Mouse (Mus musculus): ENCODE measurements at regions not wholly inside any gene's neighbourhood (a gene's known extent, or its start where the extent isn't known, plus 50 kb on each side); places are given as distances from the start of the nearest gene placed in this dataset.

DNA sequence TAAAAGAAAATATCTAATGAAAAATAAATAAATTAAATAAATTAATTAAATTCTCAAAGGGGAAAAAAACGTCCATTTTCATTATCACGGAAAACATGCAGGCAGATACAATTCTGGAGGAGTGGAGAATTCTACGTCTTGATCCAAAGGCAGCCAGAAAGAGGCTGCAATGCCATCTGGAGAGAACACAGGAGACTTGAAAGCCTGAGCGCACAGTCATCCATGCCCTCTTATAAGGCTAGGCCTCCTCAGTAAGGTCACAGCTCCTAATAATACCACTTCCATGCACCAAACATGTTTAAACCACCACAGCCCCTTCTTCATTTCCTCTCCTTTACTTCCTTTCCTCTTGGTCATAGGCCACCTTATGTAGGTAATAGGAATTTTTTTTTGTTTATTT, 307.1 kb downstream of the Etv1 start:
- TF ChIP-seq CTCF (IDR thresholded peaks at IDR 0.05; ENCODE audit: low read depth) (no peak), EP300 (IDR thresholded peaks at IDR 0.05; ENCODE audit: low read depth) (no peak)

Measured in heart, postnatal 0 days (tissue).